Mouse (Mus musculus) left cerebral cortex, postnatal 25 days (tissue): ENCODE data around the gene Hibadh. TPM values are rescaled to one million over a fixed set of nuclear protein-coding genes. Genes with fewer than 3 reads are reported as not detected.
A peak's percentile ranks its signal among the peaks of the same experiment; 100 is the strongest.

ENCODE experiments used
- DNase-seq, 2 experiments: peaks; one replicate each; pipeline ENCODE4 v3.0.0; 2022; ENCODE audit warnings: low spot score in 2 of 2, mixed read lengths in 1 of 2
- intact Hi-C: fragments of 180-260 bp; cut with DNase I; formaldehyde crosslinking; loops from one replicate; pipeline ENCODE4 v1.15.1; 2025
- total RNA-seq, 2 experiments: library from RNA; stranded (reverse); gene quantifications; 2 replicates each; pipeline ENCODE4 v1.2.3; 2021

The Hibadh gene
- total RNA-seq, 2 experiments from 2014 or later, result 40.0 to 47.9 TPM

GRCm38 (mm10) chr6:52584383-52584782 is 55.8 kb downstream of the Hibadh start:
- intact Hi-C loops, result no loop called here

GRCm38 (mm10) chr6:52581081-52581480 is 59.1 kb downstream of the Hibadh start:
- DNase-seq, result no peak
- intact Hi-C loops, result no loop called here

More at GRCm38 (mm10) chr6:52584383-52584782, 55.8 kb downstream of the Hibadh start:
- DNase-seq, result peak; percentile 17 to 62

- intact Hi-C loops, result no loop called here
- no peak for DNase-seq
Measured at GRCm38 (mm10) chr6:52578322-52578721, 61.9 kb downstream of the Hibadh start.

- peak; percentile 11 to 49 for DNase-seq
- intact Hi-C loops, result loop anchor here (1.0 kb wide), 2 partner anchors 271 to 307 kb away; no protein-coding TSS in a partner anchor
Measured at GRCm38 (mm10) chr6:52577270-52577669, 62.9 kb downstream of the Hibadh start.

- DNase-seq, result no peak
- intact Hi-C loops, result no loop called here
Measured at GRCm38 (mm10) chr6:52568706-52569105, 71.5 kb downstream of the Hibadh start.

- intact Hi-C loops, result no loop called here
- no peak for DNase-seq
Measured at GRCm38 (mm10) chr6:52567327-52568299, 72.6 kb downstream of the Hibadh start.

- intact Hi-C loops, result no loop called here
- DNase-seq, result no peak
Measured at GRCm38 (mm10) chr6:52565210-52565609, 75.0 kb downstream of the Hibadh start.

GRCm38 (mm10) chr6:52562994-52563393 is 77.2 kb downstream of the Hibadh start:
- intact Hi-C loops, result no loop called here
- no peak for DNase-seq

- DNase-seq, result no peak
- intact Hi-C loops, result no loop called here
Measured at GRCm38 (mm10) chr6:52559041-52559440, 81.1 kb downstream of the Hibadh start.

- no peak for DNase-seq
- intact Hi-C loops, result no loop called here
Measured at GRCm38 (mm10) chr6:52544376-52544775, 95.8 kb downstream of the Hibadh start.

GRCm38 (mm10) chr6:52542464-52542863 is 97.7 kb downstream of the Hibadh start:
- DNase-seq, result no peak
- intact Hi-C loops, result no loop called here

- no peak for DNase-seq
- intact Hi-C loops, result no loop called here
Measured at GRCm38 (mm10) chr6:52539911-52540310, 100.3 kb downstream of the Hibadh start.

- intact Hi-C loops, result no loop called here
- peak in 1 of 2 experiments; percentile 61 for DNase-seq
Measured at GRCm38 (mm10) chr6:52535072-52535704, 105.0 kb downstream of the Hibadh start.

- intact Hi-C loops, result no loop called here
- DNase-seq, result peak in 1 of 2 experiments; percentile 14
Measured at GRCm38 (mm10) chr6:52532144-52532492, 108.1 kb downstream of the Hibadh start.

GRCm38 (mm10) chr6:52531366-52532143 is 108.6 kb downstream of the Hibadh start:
- intact Hi-C loops, result no loop called here
- DNase-seq, result peak in 1 of 2 experiments; percentile 18

GRCm38 (mm10) chr6:52530861-52531260 is 109.3 kb downstream of the Hibadh start:
- intact Hi-C loops, result no loop called here
- no peak for DNase-seq

GRCm38 (mm10) chr6:52524226-52524625 is 116.0 kb downstream of the Hibadh start:
- intact Hi-C loops, result no loop called here
- no peak for DNase-seq

- intact Hi-C loops, result no loop called here
Measured at GRCm38 (mm10) chr6:52518704-52519103, 121.5 kb downstream of the Hibadh start.

GRCm38 (mm10) chr6:52517272-52517671 is 122.9 kb downstream of the Hibadh start:
- no peak for DNase-seq
- intact Hi-C loops, result no loop called here

More at GRCm38 (mm10) chr6:52518704-52519103, 121.5 kb downstream of the Hibadh start:
- no peak for DNase-seq

- intact Hi-C loops, result no loop called here
- DNase-seq, result no peak
Measured at GRCm38 (mm10) chr6:52513876-52514405, 126.2 kb downstream of the Hibadh start.
